In the genomic region with DNA sequence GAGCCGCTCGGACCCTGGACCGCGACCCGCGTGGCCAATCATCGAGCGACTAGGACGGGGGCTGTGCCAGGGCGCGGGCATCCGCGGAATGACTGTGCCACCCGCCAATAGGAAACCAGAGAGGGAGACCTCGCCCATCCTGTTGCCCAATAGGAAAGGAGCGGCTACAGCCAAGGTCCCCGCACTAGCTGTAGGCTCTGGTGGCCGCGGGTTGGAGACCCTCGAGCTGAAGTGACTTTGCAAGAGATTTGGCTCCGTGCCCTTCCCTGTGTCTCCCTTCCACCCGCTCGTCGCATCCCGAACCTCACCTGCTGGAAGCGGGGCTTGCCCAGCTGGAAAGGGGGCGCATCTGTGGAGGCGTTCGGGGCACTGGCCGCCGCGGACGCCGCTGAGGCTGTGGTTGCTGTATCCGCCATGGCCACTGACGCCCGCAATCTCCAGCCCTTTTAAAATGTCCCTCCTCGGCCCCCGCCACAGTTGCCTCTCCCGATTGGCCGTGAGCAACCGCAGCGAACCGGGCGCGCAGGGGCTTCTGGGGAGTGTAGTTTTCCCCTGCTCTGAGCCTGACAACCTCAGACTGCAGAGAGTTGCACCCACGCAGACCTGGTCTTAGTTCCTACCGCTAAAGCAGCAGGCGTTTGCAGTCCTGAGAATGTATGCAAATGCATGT, we compare ENCODE assay signal across 8 mouse cellular contexts. TPM values are rescaled to one million over a fixed set of nuclear protein-coding genes. Genes with fewer than 3 reads are reported as not detected.
DNase-seq lines count a peak whose midpoint lies in the region; ATAC-seq lines count a peak whose summit lies in the region.

Sfxn5 (minus strand) TSS at position 423 of the 670 bp plus-strand sequence.

- H3K9ac ChIP-seq in lung, embryonic 16.5 days (ENCODE audit: low read length), result peak within 1 kb of the TSS; percentile 72

- H3K9me3 ChIP-seq in lung, embryonic 16.5 days (ENCODE audit: control insufficient read depth, low read length), result no peaks in the 10 kb centered on the region

- peak; percentile 88 to 92 for ATAC-seq in hematopoietic stem cell, adult 5-6 weeks (replicated peaks in 1 of 2; ENCODE audit: insufficient read depth in 1 of 2, low FRiP score in 2 of 2, low TSS enrichment in 1 of 2, low read depth in 1 of 2, poor library complexity in 2 of 2, severe bottlenecking in 2 of 2)
- peak; percentile 99 for ATAC-seq in lung, embryonic 16.5 days (ENCODE audit: low read depth)

- under 1% methylated on average over 49 of the region's 49 CpGs for WGBS in lung, embryonic 16.5 days

- H3K4me2 ChIP-seq in lung, embryonic 16.5 days (ENCODE audit: low read depth, low read length), result peak within 1 kb of the TSS; percentile 99

- H3K27me3 ChIP-seq in lung, embryonic 16.5 days (ENCODE audit: control insufficient read depth, insufficient read depth, low read depth, low read length), result no peaks in the 10 kb centered on the region

- peak; percentile 85 for DNase-seq in MEL-GATA-1-ER (ENCODE audit: extremely low read depth, low read depth)
- peak; percentile 97 for DNase-seq in cerebellum, adult 8-10 months
- DNase-seq in forelimb bud, embryonic 11.5 days (ENCODE audit: low read depth, low spot score), result peak; percentile 91
- DNase-seq in layer of hippocampus, adult 9-10 months (ENCODE audit: low spot score), result peak; percentile 89
- DNase-seq in ovary, postnatal 10 days (ENCODE audit: low spot score), result peak; percentile 91
- peak; percentile 92 to 94 for DNase-seq in thymus, postnatal 10 days (ENCODE audit: low spot score in 2 of 2)

- H3K4me3 ChIP-seq in lung, embryonic 16.5 days (ENCODE audit: low read length), result peak within 1 kb of the TSS; percentile 60

- H3K4me1 ChIP-seq in lung, embryonic 16.5 days (replicated peaks; ENCODE audit: control insufficient read depth, insufficient read depth, low read length), result peaks cover 12% of the 10 kb centered on the region

- H3K27ac ChIP-seq in lung, embryonic 16.5 days (ENCODE audit: low read length), result peak within 1 kb of the TSS; percentile 85

- H3K36me3 ChIP-seq in lung, embryonic 16.5 days (ENCODE audit: control insufficient read depth, insufficient read depth, low read length), result no peaks in the 10 kb centered on the region

RNA-seq across cellular contexts. Expression of gene Sfxn5, which starts in this region (rescaled TPM):
- 1.7 and 3.5 TPM in 2 replicates for total RNA-seq in hematopoietic stem cell, adult 5-6 weeks (2017)
- polyA plus RNA-seq in lung, embryonic 16.5 days (2015; fragmentation: Nextera tagmentation; extraction: Ambion mirVana), result 7.0 and 7.8 TPM in 2 replicates

Comparison
In these comparisons a context has a peak if more than half of its experiments do, and no peak if none do; other contexts are left out.
1. Peak in every context shown above with its lines: DNase-seq, ATAC-seq, H3K4me3 ChIP-seq and H3K27ac ChIP-seq.